Mouse (Mus musculus) brown adipose tissue, adult 24 weeks (tissue): ENCODE measurements around the gene Gm9918. TPM values are rescaled to one million over a fixed set of nuclear protein-coding genes. Genes with fewer than 3 reads are reported as not detected.
A peak's percentile ranks its signal among the peaks of the same experiment; 100 is the strongest.

Experiments
- H3K27ac ChIP-seq: fragments of 200-500 bp; replicated peaks from 2 replicates; pipeline ENCODE4 v1.5.1; 2012; ENCODE audit warnings: low read depth, mild to moderate bottlenecking, low read length
- H3K4me1 ChIP-seq: fragments of 200-500 bp; 2 replicates; pipeline ENCODE4 v1.6.1; 2012; ENCODE audit warnings: low read length, mixed read lengths; ENCODE audit not compliant: control insufficient read depth, insufficient read depth, insufficient read length
- H3K4me3 ChIP-seq: fragments of 200-500 bp; 2 replicates; pipeline ENCODE4 v1.5.1; 2012; ENCODE audit warnings: low read depth, mild to moderate bottlenecking, low read length, moderate library complexity; ENCODE audit not compliant: insufficient read depth
- polyA plus RNA-seq: library from polyadenylated mRNA; stranded (reverse); fragments of >200 nt; gene quantifications from 2 replicates; pipeline ENCODE4 v1.2.4, GENCODE M21; 2012; ENCODE audit not compliant: missing spikeins, insufficient read depth, insufficient read length

Gm9918 gene
- polyA plus RNA-seq, 1 experiment = not detected

- Histone ChIP-seq H3K4me3 (0 out of 2 replicates have a peak overlapping the region, but pooled peaks have one; percentile 8), H3K4me1 (peaks cover 20% of the 10 kb centered on the region), H3K27ac (peak overlapping the region; percentile 93)
Observed at GRCm38 (mm10) chr15:102240607-102241006, 29.8 kb upstream of the Gm9918 start.

- H3K4me1 ChIP-seq = peaks cover 16% of the 10 kb centered on the region
- peak overlapping the region; percentile 95 for H3K4me3 ChIP-seq
- H3K27ac ChIP-seq = peak overlapping the region; percentile 95
Observed at GRCm38 (mm10) chr15:102242404-102243228, 27.7 kb upstream of the Gm9918 start.

- Histone ChIP-seq H3K27ac (peak overlapping the region; percentile 95), H3K4me3 (peak overlapping the region; percentile 95), H3K4me1 (peaks cover 16% of the 10 kb centered on the region)
Observed at GRCm38 (mm10) chr15:102243229-102244190, 26.9 kb upstream of the Gm9918 start.

- Histone ChIP-seq H3K27ac (peak overlapping the region; percentile 95), H3K4me1 (peaks cover 16% of the 10 kb centered on the region)
Observed at GRCm38 (mm10) chr15:102244306-102245191, 25.8 kb upstream of the Gm9918 start.

GRCm38 (mm10) chr15:102245461-102245881, 24.9 kb upstream of the Gm9918 start:
- H3K4me3 ChIP-seq = peak overlapping the region; percentile 95
- H3K27ac ChIP-seq = peak overlapping the region; percentile 92
- H3K4me1 ChIP-seq = peaks cover 16% of the 10 kb centered on the region

More at GRCm38 (mm10) chr15:102244306-102245191, 25.8 kb upstream of the Gm9918 start:
- H3K4me3 ChIP-seq = peak overlapping the region; percentile 95

- Histone ChIP-seq H3K27ac (peak overlapping the region; percentile 92), H3K4me1 (peaks cover 13% of the 10 kb centered on the region), H3K4me3 (peak overlapping the region; percentile 95)
Observed at GRCm38 (mm10) chr15:102245891-102246741, 24.2 kb upstream of the Gm9918 start.

- Histone ChIP-seq H3K27ac (peak overlapping the region; percentile 75), H3K4me3 (peak overlapping the region; percentile 95), H3K4me1 (peaks cover 9% of the 10 kb centered on the region)
Observed at GRCm38 (mm10) chr15:102246866-102247251, 23.5 kb upstream of the Gm9918 start.

- peaks cover 8% of the 10 kb centered on the region for H3K4me1 ChIP-seq
Observed at GRCm38 (mm10) chr15:102247252-102248130, 22.9 kb upstream of the Gm9918 start.

GRCm38 (mm10) chr15:102248131-102248811, 22.1 kb upstream of the Gm9918 start:
- Histone ChIP-seq H3K4me1 (peaks cover 7% of the 10 kb centered on the region), H3K4me3 (peak overlapping the region; percentile 78), H3K27ac (peak overlapping the region; percentile 100)

More at GRCm38 (mm10) chr15:102247252-102248130, 22.9 kb upstream of the Gm9918 start:
- H3K4me3 ChIP-seq = peak overlapping the region; percentile 78
- H3K27ac ChIP-seq = peak overlapping the region; percentile 100

- H3K27ac ChIP-seq = no peak overlapping the region
- H3K4me1 ChIP-seq = peaks cover 4% of the 10 kb centered on the region
- H3K4me3 ChIP-seq = no peak overlapping the region
Observed at GRCm38 (mm10) chr15:102248812-102249191, 21.6 kb upstream of the Gm9918 start.

- Histone ChIP-seq H3K4me3 (no peak overlapping the region), H3K4me1 (no peaks in the 10 kb centered on the region; the same call in 1 of the 2 replicates)
Observed at GRCm38 (mm10) chr15:102249251-102249691, 21.1 kb upstream of the Gm9918 start.

GRCm38 (mm10) chr15:102249967-102250366, 20.4 kb upstream of the Gm9918 start:
- H3K27ac ChIP-seq = no peak overlapping the region
- H3K4me1 ChIP-seq = no peaks in the 10 kb centered on the region; the same call in 1 of the 2 replicates
- no peak overlapping the region for H3K4me3 ChIP-seq

More at GRCm38 (mm10) chr15:102249251-102249691, 21.1 kb upstream of the Gm9918 start:
- H3K27ac ChIP-seq = no peak overlapping the region
